Mouse (Mus musculus): ENCODE results near the gene Adal. TPM values are rescaled to one million over a fixed set of nuclear protein-coding genes. Genes with fewer than 3 reads are reported as not detected.
"Not testable (repeated sequence)": the region's sequence is repeated elsewhere in the genome, so short reads cannot be mapped to it uniquely, and the experiment has no call there.

The Adal gene
- total RNA-seq (2015) (9.1 and 13.4 TPM in 2 replicates), total RNA-seq (2017) (6.5 and 8.5 TPM in 2 replicates)

GRCm38 (mm10) chr2:121140018-121140882, at the start of gene Adal, which contains the start of gene Lcmt2:
Adal (plus strand) TSS chr2:121140428.
Lcmt2 (minus strand) TSS chr2:121140653.
- peak; percentile 82 for ATAC-seq (ENCODE audit: poor library complexity, severe bottlenecking)

- peak; percentile 88 for ATAC-seq (ENCODE audit: poor library complexity, severe bottlenecking)
Measured at GRCm38 (mm10) chr2:121102051-121102450, 38.2 kb upstream of the Adal start.

GRCm38 (mm10) chr2:121105940-121106339, 34.3 kb upstream of the Adal start:
- ATAC-seq (ENCODE audit: poor library complexity, severe bottlenecking): no peak

- ATAC-seq (ENCODE audit: poor library complexity, severe bottlenecking): no peak
Measured at GRCm38 (mm10) chr2:121109695-121110094, 30.5 kb upstream of the Adal start, which contains the start of gene Tgm7. Tgm7 (minus strand) TSS chr2:121109795.

GRCm38 (mm10) chr2:121115418-121115817, 24.8 kb upstream of the Adal start:
- ATAC-seq (ENCODE audit: poor library complexity, severe bottlenecking): no peak

GRCm38 (mm10) chr2:121119260-121119659, 21.0 kb upstream of the Adal start:
- ATAC-seq (ENCODE audit: poor library complexity, severe bottlenecking): no peak

- not testable (repeated sequence) for ATAC-seq (ENCODE audit: poor library complexity, severe bottlenecking)
Measured at GRCm38 (mm10) chr2:121126302-121126701, 13.9 kb upstream of the Adal start.

- no peak for ATAC-seq (ENCODE audit: poor library complexity, severe bottlenecking)
Measured at GRCm38 (mm10) chr2:121127536-121127935, 12.7 kb upstream of the Adal start.

GRCm38 (mm10) chr2:121128865-121129620, 11.2 kb upstream of the Adal start:
- no peak for ATAC-seq (ENCODE audit: poor library complexity, severe bottlenecking)

- no peak for ATAC-seq (ENCODE audit: poor library complexity, severe bottlenecking)
Measured at GRCm38 (mm10) chr2:121132822-121133221, 7.4 kb upstream of the Adal start.

- no peak for ATAC-seq (ENCODE audit: poor library complexity, severe bottlenecking)
Measured at GRCm38 (mm10) chr2:121137371-121137770, 2.9 kb upstream of the Adal start.

- ATAC-seq (ENCODE audit: poor library complexity, severe bottlenecking): peak; percentile 22
Measured at GRCm38 (mm10) chr2:121139266-121140017, 786 bp upstream of the Adal start.

GRCm38 (mm10) chr2:121141216-121142035, 1.2 kb downstream of the Adal start:
- no peak for ATAC-seq (ENCODE audit: poor library complexity, severe bottlenecking)

GRCm38 (mm10) chr2:121142415-121142814, 2.2 kb downstream of the Adal start:
- no peak for ATAC-seq (ENCODE audit: poor library complexity, severe bottlenecking)

GRCm38 (mm10) chr2:121149679-121150078, 9.5 kb downstream of the Adal start:
- no peak for ATAC-seq (ENCODE audit: poor library complexity, severe bottlenecking)

GRCm38 (mm10) chr2:121153100-121153499, 12.9 kb downstream of the Adal start:
- ATAC-seq (ENCODE audit: poor library complexity, severe bottlenecking): no peak

- ATAC-seq (ENCODE audit: poor library complexity, severe bottlenecking): no peak
Measured at GRCm38 (mm10) chr2:121169173-121169572, 28.9 kb downstream of the Adal start.

GRCm38 (mm10) chr2:121169902-121170301, 29.7 kb downstream of the Adal start:
- peak; percentile 69 for ATAC-seq (ENCODE audit: poor library complexity, severe bottlenecking)

GRCm38 (mm10) chr2:121170481-121170971, 30.3 kb downstream of the Adal start, which contains the start of gene Tubgcp4:
Tubgcp4 (plus strand) TSS chr2:121170654.
- peak; percentile 36 for ATAC-seq (ENCODE audit: poor library complexity, severe bottlenecking)
